Mouse (Mus musculus) embryonic facial prominence, embryonic 14.5 days (tissue): ENCODE measurements around the gene Lrtm2. TPM values are rescaled to one million over a fixed set of nuclear protein-coding genes. Genes with fewer than 3 reads are reported as not detected.
"Not testable (repeated sequence)": the region's sequence is repeated elsewhere in the genome, so short reads cannot be mapped to it uniquely, and the experiment has no call there.

Experiments
- ATAC-seq: fragments of 200-750 bp; cut with Nextera tagmentation; 2 replicates; pipeline ENCODE4 v1.8.0; 2017; ENCODE audit warnings: low read depth, moderate number of reproducible peaks, moderate TSS enrichment
- DNase-seq: peaks from one replicate; pipeline ENCODE4 v3.0.0-alpha.2; 2015; ENCODE audit warnings: low spot score
- H3K27ac ChIP-seq: fragments of 300-500 bp; sonication (generic); replicated peaks from 2 replicates; pipeline ENCODE4 v1.5.1; 2014; ENCODE audit warnings: low read depth, mild to moderate bottlenecking, low read length, moderate library complexity
- H3K27me3 ChIP-seq: fragments of 300-500 bp; sonication (generic); replicated peaks from 2 replicates; pipeline ENCODE4 v1.6.1; 2014; ENCODE audit warnings: low read length; ENCODE audit not compliant: control insufficient read depth, insufficient read depth
- H3K36me3 ChIP-seq: fragments of 300-500 bp; sonication (generic); 2 replicates; pipeline ENCODE4 v1.6.1; 2014; ENCODE audit warnings: low read length, mixed read lengths; ENCODE audit not compliant: control insufficient read depth, insufficient read depth
- H3K4me1 ChIP-seq: fragments of 300-500 bp; sonication (generic); 2 replicates; pipeline ENCODE4 v1.6.1; 2014; ENCODE audit warnings: antibody characterized with exemption, low read length; ENCODE audit not compliant: control insufficient read depth, insufficient read depth
- H3K4me2 ChIP-seq: fragments of 300-500 bp; sonication (generic); 2 replicates; pipeline ENCODE4 v1.6.1; 2014; ENCODE audit warnings: low read depth, mild to moderate bottlenecking, low read length, moderate library complexity, mixed read lengths
- H3K4me3 ChIP-seq: fragments of 300-500 bp; sonication (generic); 2 replicates; pipeline ENCODE4 v1.5.1; 2014; ENCODE audit warnings: low read depth, mild to moderate bottlenecking, low read length
- H3K9ac ChIP-seq: fragments of 300-500 bp; sonication (generic); 2 replicates; pipeline ENCODE4 v1.6.1; 2014; ENCODE audit warnings: low read depth, mild to moderate bottlenecking, low read length, moderate library complexity, mixed read lengths
- H3K9me3 ChIP-seq: fragments of 300-500 bp; sonication (generic); 2 replicates; pipeline ENCODE4 v1.6.1; 2016; ENCODE audit warnings: low read length; ENCODE audit not compliant: control insufficient read depth
- WGBS: fragments of 180-500 bp; shearing (Covaris S2); extraction: QIAGEN DNeasy Blood & Tissue Kit; methylation state at CpG from one replicate; pipeline ENCODE4 v1.1.7; 2014; 5-methylcytosine and 5-hydroxymethylcytosine counted together
- polyA plus RNA-seq: library from polyadenylated mRNA; unstranded; fragments of >200 nt; fragmentation: Nextera tagmentation; extraction: Ambion mirVana; gene quantifications from 2 replicates; pipeline ENCODE4 v1.2.1, GENCODE M21; 2014

The Lrtm2 gene
- polyA plus RNA-seq, 1 experiment from 2014 or later = 0.18 TPM

DNA sequence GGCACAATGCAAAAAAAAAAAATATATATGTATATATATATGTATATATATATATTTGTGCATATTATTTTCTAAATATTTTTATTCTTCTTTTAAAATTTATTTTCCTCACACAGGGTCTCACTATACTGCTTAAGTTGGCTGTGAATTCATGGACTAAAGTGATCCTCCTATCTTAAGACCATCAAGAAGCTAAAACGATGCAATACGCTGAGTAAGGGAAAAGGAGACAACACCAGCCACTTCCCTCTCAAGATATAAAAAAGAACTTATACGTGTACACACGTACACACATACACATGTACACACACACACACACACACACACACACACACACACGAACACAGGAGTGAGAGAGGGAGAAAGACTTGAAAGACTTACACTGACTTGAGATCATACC lies 33.0 kb upstream of the Lrtm2 start:
- DNase-seq (no peak), ATAC-seq (no peak)
- H3K4me2 ChIP-seq = no peak overlapping the region
- no peak overlapping the region for H3K4me3 ChIP-seq
- 89% methylated on average over 5 of the region's 5 CpGs for WGBS
- no peaks in the 10 kb centered on the region for H3K9me3 ChIP-seq
- H3K4me1 ChIP-seq = no peaks in the 10 kb centered on the region
- no peaks in the 10 kb centered on the region for H3K27me3 ChIP-seq
- no peak overlapping the region for H3K27ac ChIP-seq
- H3K9ac ChIP-seq = no peak overlapping the region
- H3K36me3 ChIP-seq = peaks cover 65% of the 10 kb centered on the region

DNA sequence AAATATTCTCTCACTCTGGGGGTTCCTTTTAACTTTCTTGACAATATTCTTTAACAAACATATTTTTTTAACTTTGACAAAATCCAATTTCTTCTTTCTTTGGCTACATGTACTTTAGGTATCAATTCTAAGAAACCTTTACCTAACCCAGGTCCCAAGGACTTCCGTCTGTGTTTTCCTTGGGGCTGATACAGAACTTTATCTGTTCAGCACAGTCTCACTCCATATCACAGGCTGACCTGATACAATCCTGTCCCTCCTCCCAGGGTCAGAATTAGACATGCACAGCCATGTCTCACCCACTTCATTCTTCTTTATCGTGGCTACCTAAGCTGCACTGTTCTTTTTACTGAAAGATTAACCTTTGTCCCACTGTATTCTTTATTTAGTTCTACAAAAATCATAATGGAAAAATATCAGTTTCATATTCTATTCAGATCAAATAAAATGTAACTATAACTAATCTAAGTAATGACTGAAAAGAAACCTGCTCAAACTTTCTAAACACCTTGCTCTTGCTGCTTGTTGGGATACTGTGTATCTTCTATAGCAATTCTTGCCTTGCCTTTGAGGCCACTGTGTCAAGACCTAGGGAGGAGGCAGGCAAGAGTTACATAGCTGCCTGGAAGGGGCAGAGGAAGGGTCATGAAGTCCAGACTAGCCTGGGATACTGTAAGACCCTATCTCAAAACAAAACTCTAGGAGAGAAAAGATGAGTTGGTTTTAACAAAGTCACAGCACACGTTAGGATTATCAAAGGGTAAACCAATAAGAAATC lies 30.5 kb upstream of the Lrtm2 start:
- Histone ChIP-seq H3K36me3 (peaks cover 84% of the 10 kb centered on the region), H3K27ac (no peak overlapping the region), H3K4me1 (no peaks in the 10 kb centered on the region), H3K4me2 (no peak overlapping the region), H3K9ac (no peak overlapping the region), H3K9me3 (no peaks in the 10 kb centered on the region), H3K27me3 (no peaks in the 10 kb centered on the region), H3K4me3 (no peak overlapping the region)
- no peak for ATAC-seq
- WGBS = 92% methylated on average over 3 of the region's 3 CpGs
- no peak for DNase-seq

DNA sequence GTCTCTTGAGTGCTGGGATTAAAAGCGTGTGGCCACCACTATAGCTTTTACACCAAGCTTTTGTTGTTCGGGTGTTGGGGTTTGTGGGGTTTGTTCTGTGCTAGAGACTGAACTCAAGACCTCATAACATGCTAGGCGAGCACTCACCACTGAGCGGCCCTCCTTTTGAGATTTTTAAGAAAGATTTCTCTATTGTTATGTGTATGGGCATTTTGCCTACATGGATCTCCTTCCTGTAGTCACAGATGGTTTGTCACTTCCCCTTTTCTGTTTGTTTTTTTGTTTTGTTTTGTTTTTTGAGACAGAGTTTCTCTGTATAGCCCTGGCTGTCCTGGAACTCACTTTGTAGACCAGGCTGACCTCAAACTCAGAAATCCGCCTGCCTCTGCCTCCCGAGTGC lies 29.7 kb upstream of the Lrtm2 start:
- 95% methylated on average over 6 of the region's 6 CpGs for WGBS
- not testable (repeated sequence) for H3K27ac ChIP-seq, H3K4me2 ChIP-seq, H3K9me3 ChIP-seq, H3K9ac ChIP-seq, ATAC-seq, H3K4me3 ChIP-seq, DNase-seq, H3K4me1 ChIP-seq, H3K27me3 ChIP-seq
- H3K36me3 ChIP-seq = peaks cover 83% of the 10 kb centered on the region

DNA sequence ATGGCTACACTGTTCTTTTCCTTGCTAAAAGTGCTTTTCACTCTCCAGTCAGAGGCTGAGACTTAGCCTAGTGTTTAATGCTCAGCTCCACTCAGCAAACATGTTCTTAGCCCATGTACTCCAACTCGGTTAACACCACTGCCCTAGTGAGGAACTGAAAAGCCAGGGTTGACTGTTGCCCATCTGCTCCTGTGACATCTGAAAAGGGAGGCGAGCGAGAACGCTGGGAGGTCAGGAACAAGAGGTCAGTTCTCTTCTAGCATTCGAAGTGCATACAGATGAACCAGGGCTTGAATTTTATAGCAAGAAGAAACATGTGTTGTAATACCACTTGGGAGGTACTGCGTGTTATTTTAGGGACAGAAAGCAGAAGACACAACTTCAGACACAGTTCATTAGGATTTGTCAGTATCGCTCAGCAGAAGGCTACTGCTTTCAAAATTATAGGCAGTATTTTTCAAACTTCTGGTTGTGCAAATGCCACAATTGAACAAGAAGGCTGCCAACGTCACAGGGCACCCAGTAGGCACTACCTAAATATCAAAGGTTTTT lies 27.5 kb upstream of the Lrtm2 start:
- no peak for DNase-seq
- WGBS = 91% methylated on average over 8 of the region's 8 CpGs
- Histone ChIP-seq H3K36me3 (peaks cover 84% of the 10 kb centered on the region), H3K9me3 (no peaks in the 10 kb centered on the region), H3K4me1 (no peaks in the 10 kb centered on the region), H3K27me3 (no peaks in the 10 kb centered on the region), H3K4me3 (no peak overlapping the region), H3K4me2 (no peak overlapping the region), H3K9ac (no peak overlapping the region), H3K27ac (no peak overlapping the region)
- ATAC-seq = no peak

DNA sequence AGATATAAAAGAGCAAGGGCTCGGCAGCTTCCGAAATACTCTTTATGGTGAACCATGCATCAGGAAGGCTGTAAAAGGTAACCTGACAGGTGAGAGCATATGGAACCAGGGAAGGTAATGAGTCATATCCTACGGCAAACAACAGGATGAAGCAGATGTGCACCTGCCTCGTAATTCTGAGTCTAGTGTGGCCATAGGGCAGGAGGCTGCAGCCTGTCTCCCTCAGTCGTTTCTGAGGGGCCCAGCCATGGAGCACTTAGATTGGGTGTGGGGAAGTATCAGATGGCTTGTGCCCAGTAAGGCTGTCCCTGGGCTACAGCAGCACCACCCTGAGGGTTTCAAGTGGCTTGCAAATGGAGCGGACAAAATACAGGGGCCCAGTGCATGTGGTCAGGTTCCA lies 21.9 kb upstream of the Lrtm2 start:
- 87% methylated on average over 6 of the region's 6 CpGs for WGBS
- Histone ChIP-seq H3K36me3 (peaks cover 40% of the 10 kb centered on the region), H3K9me3 (no peaks in the 10 kb centered on the region), H3K27me3 (no peaks in the 10 kb centered on the region), H3K4me1 (no peaks in the 10 kb centered on the region), H3K4me2 (no peak overlapping the region), H3K4me3 (no peak overlapping the region), H3K27ac (no peak overlapping the region), H3K9ac (no peak overlapping the region)
- ATAC-seq (no peak), DNase-seq (no peak)

DNA sequence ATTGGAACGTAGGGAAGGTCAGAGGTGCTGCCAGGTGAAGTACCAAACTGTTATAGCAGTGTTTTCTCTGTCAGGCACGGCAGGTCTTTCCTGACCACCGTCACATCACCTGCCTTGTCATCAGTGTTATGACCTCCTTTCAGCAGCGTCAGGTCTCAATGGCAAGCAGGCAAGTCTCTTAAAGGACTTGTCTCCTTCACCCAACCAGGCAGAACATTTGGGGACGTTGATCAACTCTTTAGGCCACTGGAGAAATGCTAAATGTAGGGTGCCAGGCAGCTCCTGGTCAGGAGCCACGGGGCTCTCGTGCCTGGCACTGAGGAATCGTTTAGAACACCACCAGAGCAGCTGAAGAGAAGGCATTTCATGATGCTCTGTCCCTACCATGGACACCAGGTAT lies 21.1 kb upstream of the Lrtm2 start:
- Histone ChIP-seq H3K4me3 (no peak overlapping the region), H3K4me1 (no peaks in the 10 kb centered on the region), H3K27ac (no peak overlapping the region), H3K9ac (no peak overlapping the region), H3K9me3 (no peaks in the 10 kb centered on the region), H3K4me2 (no peak overlapping the region), H3K36me3 (peaks cover 33% of the 10 kb centered on the region), H3K27me3 (no peaks in the 10 kb centered on the region)
- ATAC-seq = no peak
- WGBS = 86% methylated on average over 8 of the region's 8 CpGs
- no peak for DNase-seq

DNA sequence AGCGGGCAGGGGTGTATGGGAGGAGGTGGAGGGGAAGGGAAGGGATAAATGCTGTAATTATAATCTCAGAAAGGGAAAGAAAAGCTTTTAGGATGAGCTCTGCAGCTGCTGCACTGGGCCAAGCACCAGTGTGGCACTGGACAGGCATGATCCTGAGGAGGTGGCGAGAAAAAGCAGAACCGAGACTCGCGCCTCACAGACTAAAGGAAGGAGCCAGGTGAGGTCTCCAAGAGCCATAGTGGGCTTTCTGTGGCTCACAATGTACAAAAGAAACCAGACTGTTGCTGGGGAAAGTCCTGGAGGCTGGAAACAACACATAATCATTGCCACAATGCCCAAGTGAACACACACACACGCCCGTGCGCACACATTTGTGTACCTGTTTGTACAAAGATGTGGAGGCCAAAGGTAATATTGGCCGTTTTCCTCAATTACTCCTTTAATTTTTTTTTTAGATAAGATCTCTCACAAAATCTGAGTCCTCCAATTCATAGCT lies 20.2 kb upstream of the Lrtm2 start:
- H3K27me3 ChIP-seq = no peaks in the 10 kb centered on the region
- H3K36me3 ChIP-seq = peaks cover 25% of the 10 kb centered on the region
- no peak overlapping the region for H3K27ac ChIP-seq
- no peaks in the 10 kb centered on the region for H3K9me3 ChIP-seq
- ATAC-seq (no peak), DNase-seq (no peak)
- no peak overlapping the region for H3K9ac ChIP-seq
- WGBS = 84% methylated on average over 9 of the region's 9 CpGs
- no peak overlapping the region for H3K4me2 ChIP-seq
- no peaks in the 10 kb centered on the region for H3K4me1 ChIP-seq
- H3K4me3 ChIP-seq = no peak overlapping the region

DNA sequence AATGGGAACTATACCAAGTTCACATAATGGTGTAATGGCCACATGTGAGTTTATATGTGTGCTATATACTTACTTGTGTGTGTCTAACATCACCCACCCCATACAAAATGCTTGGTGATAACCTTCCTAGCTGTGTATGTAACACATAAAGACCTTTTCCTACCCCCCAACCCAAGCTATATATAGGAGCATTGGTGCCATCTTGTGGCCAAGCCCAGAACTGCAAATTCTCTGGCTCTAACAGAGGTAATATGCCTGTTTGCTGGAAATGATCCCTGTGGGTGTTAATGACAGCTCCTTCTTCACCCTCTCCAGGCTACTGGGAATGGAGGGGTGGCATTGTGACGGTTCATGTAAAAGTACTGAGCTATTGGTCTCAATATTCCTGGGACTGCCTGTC lies 17.7 kb upstream of the Lrtm2 start:
- no peak overlapping the region for H3K9ac ChIP-seq
- no peaks in the 10 kb centered on the region for H3K4me1 ChIP-seq
- 0% methylated on average over 1 of the region's 1 CpGs for WGBS
- no peak overlapping the region for H3K27ac ChIP-seq
- H3K4me2 ChIP-seq = no peak overlapping the region
- ATAC-seq (peak; percentile 45; the same call in 1 of the 2 replicates), DNase-seq (peak; percentile 83)
- no peaks in the 10 kb centered on the region for H3K9me3 ChIP-seq
- peaks cover 3% of the 10 kb centered on the region; the same call in 1 of the 2 replicates for H3K36me3 ChIP-seq
- H3K27me3 ChIP-seq = no peaks in the 10 kb centered on the region
- H3K4me3 ChIP-seq = no peak overlapping the region

DNA sequence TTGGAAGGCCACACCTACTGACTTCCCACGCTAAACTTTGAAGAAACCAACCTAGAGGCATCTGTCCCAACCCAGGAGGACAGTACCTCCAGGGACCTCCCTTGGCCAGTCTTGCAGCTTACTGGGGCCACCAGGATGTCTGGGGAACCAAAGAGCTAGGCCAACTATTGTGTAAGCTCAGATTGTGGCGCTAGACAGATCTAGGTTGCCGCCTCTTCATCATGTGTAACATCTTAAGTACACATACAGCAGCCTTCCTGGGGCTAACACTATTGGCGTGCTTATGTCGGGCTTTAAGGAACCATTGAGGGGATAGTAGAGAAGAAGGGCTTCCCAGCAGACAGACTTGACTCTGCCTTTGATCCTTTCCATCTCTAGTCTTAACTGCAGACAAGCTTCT lies 17.2 kb upstream of the Lrtm2 start:
- H3K27ac ChIP-seq = no peak overlapping the region
- no peaks in the 10 kb centered on the region for H3K4me1 ChIP-seq
- no peak for DNase-seq
- H3K9me3 ChIP-seq = no peaks in the 10 kb centered on the region
- no peak overlapping the region for H3K4me3 ChIP-seq
- no peaks in the 10 kb centered on the region for H3K36me3 ChIP-seq
- no peak overlapping the region for H3K9ac ChIP-seq
- 70% methylated on average over 5 of the region's 5 CpGs for WGBS
- no peaks in the 10 kb centered on the region for H3K27me3 ChIP-seq
- ATAC-seq = no peak
- no peak overlapping the region for H3K4me2 ChIP-seq
